Mouse (Mus musculus): Measurements from ENCODE around the gene Cct6b.
A peak's percentile ranks its signal among the peaks of the same experiment; 100 is the strongest.
"Not testable (repeated sequence)": the region's sequence is repeated elsewhere in the genome, so short reads cannot be mapped to it uniquely, and the experiment has no call there.

Gene Cct6b

DNA sequence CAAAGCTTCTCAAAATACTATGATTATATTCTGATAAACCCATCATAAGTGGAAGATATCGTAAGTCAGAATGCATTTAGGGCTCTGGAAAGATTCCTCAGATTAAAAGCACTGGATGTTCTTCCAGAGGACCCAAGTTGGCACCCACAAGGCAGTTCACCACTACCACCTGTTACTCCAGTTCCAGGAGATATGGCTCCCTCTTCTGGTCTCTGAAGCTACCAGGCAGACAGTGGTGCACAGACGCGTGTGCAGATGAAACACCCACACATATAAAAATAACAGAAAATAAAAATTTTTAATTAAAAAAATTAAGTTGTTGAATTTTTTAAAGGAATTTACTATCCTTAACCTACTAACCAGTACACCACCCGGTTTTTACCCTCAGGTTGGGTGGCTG lies 55.2 kb downstream of the Cct6b start:
- no peak for DNase-seq (ENCODE audit: extremely low read depth, low read depth, low spot score)

- no peak for DNase-seq (ENCODE audit: extremely low read depth, low read depth, low spot score)
Measured at GRCm38 (mm10) chr11:82705082-82705481, 59.0 kb downstream of the Cct6b start.

DNA sequence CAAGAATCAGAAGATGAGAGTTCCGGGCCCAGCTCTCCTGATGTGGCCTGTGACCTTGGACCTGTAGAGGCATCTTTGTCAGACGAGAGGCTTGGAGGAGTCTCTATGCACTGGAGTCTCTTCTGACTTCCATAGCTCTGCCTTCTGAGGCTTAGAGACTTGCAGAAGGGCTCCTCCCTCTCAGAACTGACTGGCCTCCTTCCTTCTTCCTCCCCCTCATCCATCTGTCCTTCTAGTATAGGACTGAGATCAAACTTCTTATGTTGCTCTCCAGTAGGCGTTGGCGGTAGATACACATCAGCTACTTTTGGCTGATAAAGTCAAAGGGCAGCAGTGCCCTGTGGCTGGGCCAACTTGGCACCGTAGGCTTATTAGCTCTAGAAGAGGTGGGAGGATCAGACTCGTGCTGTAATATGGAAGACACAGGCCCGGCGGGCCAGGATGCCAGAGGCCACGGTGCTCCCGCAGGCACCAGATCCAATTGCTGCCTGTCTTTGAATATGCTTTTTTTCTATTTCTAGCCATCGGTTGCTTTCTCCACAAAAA lies 64.2 kb downstream of the Cct6b start:
- peak; percentile 47 for DNase-seq (ENCODE audit: extremely low read depth, low read depth, low spot score)

- no peak for DNase-seq (ENCODE audit: extremely low read depth, low read depth, low spot score)
Measured at GRCm38 (mm10) chr11:82695930-82696329, 68.2 kb downstream of the Cct6b start.

DNA sequence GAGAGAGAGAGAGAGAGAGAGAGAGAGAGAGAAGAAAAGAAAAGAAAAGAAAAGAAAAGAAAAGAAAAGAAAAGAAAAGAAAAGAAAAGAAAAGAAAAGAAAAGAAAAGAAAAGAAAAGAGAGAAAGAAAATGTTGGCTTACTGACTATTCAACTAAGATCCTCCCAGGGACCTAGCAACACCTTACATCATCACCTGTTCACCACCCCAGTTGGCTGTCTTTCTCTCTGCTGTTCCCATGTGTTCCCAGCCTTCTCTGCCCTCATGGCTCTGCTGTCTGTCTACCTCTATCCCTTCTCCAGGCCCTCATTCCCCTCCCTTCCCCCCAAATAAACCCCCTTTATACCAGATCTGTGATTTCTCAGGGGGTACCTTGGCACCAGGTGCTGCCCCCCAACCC lies 69.2 kb downstream of the Cct6b start:
- DNase-seq (ENCODE audit: extremely low read depth, low read depth, low spot score), result not testable (repeated sequence)

- no peak for DNase-seq (ENCODE audit: extremely low read depth, low read depth, low spot score)
Measured at GRCm38 (mm10) chr11:82692668-82693067, 71.5 kb downstream of the Cct6b start.

- no peak for DNase-seq (ENCODE audit: extremely low read depth, low read depth, low spot score)
Measured at GRCm38 (mm10) chr11:82690476-82690875, 73.6 kb downstream of the Cct6b start.

- no peak for DNase-seq (ENCODE audit: extremely low read depth, low read depth, low spot score)
Measured at GRCm38 (mm10) chr11:82687668-82688067, 76.5 kb downstream of the Cct6b start.

DNA sequence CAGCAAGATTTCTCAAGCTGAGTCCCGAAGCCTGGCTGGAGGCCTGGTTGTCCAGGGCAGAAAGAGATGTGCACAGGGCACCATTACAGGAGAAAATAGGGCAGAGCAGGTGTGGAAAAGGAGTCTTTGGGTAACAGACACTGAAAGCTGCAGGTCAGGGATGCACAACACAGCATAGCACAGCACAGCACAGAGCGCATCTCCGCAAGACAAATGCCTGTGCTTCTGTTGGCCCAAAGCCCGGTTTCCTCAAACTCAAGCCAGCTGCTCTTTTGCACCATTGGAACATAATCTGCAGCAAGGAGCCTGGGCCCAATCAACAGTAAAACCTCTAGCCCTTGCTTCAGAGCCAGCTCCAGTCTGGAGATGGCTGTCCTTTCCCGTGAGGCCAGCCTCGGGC lies 79.4 kb downstream of the Cct6b start:
- DNase-seq (ENCODE audit: extremely low read depth, low read depth, low spot score), result peak; percentile 46

- DNase-seq (ENCODE audit: extremely low read depth, low read depth, low spot score), result no peak
Measured at GRCm38 (mm10) chr11:82683765-82684505, 80.2 kb downstream of the Cct6b start.

DNA sequence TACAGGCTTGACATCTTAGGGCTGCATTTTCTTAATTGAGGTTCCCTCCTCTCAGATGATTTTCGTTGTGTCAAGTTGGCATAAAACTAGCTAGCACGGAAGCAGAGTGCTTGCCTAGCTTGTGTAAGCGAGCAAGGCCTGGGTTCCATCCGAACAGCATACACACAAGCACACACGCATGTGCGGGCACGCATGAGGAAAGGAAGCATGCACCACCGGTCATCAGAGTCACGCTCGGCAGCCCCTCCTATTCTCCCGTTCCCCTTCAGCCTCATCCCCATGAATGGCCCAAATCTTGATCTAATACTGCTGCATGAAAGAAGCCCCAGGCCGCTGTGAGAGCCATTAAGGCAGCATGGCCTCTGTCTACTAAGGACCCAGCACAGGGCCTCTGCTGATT lies 85.6 kb downstream of the Cct6b start:
- DNase-seq (ENCODE audit: extremely low read depth, low read depth, low spot score), result no peak

Data from fat pad, adult 2 months (tissue).